Mouse (Mus musculus) adrenal gland, postnatal 36 days (tissue): Measurements from ENCODE around the gene Pias1. TPM values are rescaled to one million over a fixed set of nuclear protein-coding genes. Genes with fewer than 3 reads are reported as not detected.
"Not testable (repeated sequence)": the region's sequence is repeated elsewhere in the genome, so short reads cannot be mapped to it uniquely, and the experiment has no call there.

Source experiments
- DNase-seq, 2 experiments: peaks; one replicate each; pipeline ENCODE4 v3.0.0; 2021; ENCODE audit warnings: mixed read lengths in 1 of 2
- total RNA-seq, 2 experiments: library from RNA; stranded (reverse); gene quantifications; 2 replicates each; pipeline ENCODE4 v1.2.3; 2021

Pias1 gene
- total RNA-seq, 2 experiments from 2014 or later: 32.2 to 33.7 TPM

GRCm38 (mm10) chr9:62944063-62944462 is 43.7 kb downstream of the Pias1 start:
- no peak for DNase-seq

- no peak for DNase-seq
These were observed 46.8 kb downstream of the Pias1 start for GRCm38 (mm10) chr9:62940966-62941365.

DNA sequence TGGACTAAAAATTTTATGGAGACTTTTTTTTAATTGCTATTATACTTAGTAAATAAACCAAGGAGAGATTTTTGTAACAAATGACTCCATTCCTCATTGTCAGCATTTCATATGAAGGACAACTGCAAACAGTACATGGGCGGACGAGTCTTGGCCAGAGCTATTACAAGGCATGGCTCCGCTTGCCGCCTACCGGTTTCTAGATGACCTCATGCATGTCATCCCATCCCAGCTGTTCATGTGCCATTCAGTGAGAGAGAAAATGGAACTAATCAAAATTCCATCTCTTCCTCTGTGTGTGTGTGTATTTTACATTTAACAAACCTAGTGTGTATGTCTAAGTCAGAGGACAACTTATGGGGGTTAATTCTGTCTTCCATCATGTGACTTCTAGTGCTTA is 51.9 kb downstream of the Pias1 start:
- peak; percentile 45 to 50 for DNase-seq

DNA sequence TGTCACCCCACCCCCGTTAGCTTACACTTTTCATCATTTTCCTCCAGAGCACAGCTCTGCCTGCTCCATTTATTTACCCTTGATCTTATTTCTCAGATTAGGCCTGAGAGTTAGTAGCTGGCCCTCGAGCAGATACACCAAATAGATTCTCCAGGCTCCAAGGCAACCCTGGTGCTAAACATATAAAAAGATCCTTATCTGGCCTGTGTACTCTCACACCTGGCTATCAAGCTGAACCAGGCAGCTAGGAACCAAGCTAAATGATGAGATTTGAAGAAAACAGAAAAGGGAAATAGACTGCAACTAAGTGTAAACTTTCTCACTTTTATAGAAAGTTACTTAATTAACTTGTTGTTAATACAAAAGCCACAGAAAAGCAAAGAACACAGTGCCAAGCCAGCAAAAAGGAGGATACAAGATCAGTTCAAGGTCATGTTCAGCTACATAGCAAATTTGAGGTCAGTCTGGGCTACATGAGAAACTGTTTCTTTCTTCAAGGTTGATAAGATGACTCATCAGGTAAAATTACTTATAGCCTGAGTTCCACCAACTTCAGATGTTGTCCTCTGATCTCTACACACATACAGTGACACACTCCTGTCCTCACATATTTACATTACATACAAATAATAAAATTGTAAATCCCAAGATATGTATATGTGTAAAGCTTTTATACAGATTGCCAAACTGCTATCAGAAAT is 52.9 kb downstream of the Pias1 start:
- DNase-seq: no peak

GRCm38 (mm10) chr9:62932575-62933339 is 55.0 kb downstream of the Pias1 start:
- no peak for DNase-seq

DNA sequence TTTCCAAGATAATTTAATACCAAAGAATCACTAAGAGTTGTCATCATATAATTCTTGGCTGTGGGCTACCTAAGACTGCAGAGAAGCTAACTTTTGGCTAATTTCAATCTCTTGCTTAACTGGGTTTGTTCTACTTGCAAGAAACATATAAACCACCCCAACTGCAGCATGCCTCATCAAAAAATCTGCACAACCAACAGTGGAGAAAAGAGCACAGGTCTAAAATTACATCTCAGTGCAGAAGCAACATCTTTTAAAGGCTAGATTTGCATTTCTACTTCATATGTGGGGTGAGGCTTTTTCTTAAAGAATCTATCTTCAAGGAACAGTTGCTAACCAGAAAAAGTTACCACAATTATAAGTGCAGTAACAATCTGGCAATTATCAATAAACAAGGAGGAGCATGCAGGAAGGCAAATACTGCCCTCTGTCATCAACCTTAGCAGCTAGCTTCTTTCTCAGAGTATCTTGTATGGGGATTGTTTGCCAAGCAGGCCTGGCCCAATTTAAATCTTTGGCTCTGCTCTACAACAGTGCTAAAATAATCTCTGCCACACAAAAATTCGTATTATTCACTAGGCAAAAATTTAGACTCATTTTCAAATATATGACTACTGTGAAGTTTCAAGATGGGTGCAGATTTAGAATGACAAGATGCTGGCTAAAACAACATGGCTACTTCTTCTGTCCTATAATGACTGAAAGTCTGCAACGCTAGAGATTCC is 62.7 kb downstream of the Pias1 start:
- no peak for DNase-seq

DNA sequence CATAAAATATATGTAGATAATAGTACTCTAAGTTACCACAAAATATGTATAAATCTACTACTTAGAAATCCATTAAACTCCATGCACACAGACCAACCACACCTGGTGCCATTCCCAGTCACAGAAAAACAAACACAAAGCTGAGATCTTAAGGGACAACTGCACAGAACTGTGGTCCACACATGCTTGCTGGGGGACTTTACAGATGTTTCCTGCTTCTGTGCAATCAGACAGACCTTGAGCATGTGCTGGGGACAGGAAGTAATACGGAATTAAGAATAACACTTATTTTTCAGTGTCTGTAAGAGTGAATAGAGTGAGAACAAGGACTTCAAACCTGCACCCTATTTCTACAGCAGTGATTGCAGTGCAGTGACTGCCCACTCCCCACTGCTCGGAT is 66.8 kb downstream of the Pias1 start:
- no peak for DNase-seq

DNA sequence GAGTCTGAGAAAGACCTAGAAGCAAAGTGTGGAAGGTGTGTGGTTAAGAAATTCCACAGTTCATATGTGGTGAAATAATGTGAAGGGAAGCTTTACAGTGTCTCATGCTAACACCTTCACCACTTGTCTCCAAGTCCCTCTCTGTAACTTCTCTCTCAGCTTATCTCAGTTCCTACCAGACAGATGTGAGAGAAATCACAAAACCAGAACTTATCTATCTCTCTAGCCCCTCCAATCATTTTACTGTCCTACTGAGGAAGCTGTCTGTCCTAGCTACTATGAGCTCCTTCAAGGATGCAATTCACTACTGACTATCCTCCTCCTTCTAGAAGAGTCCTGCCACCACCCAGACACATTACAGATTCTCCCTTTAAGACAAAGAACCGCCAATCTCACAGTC is 70.7 kb downstream of the Pias1 start:
- no peak for DNase-seq

DNA sequence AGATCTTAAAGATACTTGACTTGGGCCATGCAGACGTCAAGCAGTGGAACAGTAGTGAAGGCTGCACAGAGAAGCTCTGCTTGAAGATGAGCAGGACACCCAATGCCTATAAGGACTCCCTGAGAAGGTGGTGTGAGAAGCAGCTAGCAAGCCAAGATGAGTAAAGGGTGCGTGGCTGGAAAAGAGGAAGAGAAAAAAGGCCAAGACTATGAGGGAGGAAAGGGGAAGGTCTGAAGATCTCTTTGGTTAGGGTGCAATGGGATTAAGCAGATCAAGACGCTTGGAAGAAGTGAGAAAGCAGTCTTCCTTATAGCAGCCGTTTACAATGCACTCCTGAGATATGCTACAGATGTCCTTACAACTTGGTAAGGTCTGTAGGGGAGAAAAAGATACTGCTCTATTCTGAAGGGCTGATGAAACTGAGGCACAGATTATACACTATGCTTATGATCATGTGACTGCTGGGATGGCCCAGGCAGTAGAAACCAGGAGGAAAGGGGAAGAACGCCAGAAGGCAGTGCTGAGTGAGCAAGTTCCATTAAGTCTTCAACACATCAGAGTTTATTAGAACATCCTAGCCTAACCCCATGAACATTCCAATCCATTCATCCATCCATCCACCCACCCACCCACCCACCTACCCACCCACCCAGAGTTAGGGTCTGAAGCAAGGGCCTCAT is 74.2 kb downstream of the Pias1 start:
- no peak for DNase-seq

- DNase-seq: peak; percentile 40 to 45
These were observed 82.7 kb downstream of the Pias1 start for GRCm38 (mm10) chr9:62905039-62905438.

- no peak for DNase-seq
These were observed 83.9 kb downstream of the Pias1 start for GRCm38 (mm10) chr9:62903841-62904240.

DNA sequence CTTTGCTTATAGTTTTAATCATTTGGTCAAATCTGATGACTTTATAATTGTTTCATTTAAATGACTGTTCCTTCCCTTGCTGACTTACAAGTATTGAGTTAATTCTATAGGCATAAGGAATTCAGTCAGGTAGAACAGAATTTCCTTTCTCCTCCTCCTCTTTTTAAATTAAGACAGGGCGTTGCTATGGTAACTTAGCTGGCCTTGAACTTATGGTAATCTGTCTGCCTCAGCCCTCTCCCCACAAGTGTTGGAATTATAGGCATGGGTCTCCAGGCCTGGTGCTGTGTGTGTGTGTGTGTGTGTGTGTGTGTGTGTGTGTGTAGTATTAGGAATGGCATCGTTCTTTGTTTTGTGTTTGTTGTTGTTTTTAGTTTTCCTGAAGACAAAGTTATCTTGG is 86.0 kb downstream of the Pias1 start:
- no peak for DNase-seq

DNA sequence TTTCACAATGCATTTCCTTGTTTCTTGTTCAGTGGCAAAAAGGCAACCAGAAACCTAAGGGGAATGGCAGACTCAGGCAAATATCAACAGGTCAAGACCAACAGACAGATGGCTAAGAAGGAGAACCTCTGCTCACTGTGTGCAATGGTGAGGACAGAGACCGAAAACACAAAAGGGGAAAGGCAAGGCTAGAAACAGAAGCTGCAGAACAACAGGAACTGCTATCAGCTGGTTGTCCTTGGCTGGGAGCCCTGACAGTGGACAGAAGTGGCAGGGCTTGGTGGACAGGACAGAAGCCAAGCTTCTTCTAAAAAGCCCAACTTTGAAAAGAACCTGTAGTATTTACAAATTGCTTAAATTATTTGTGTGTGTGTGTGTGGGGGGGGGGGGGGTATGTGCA is 93.2 kb downstream of the Pias1 start:
- DNase-seq: peak; percentile 68 to 78

DNA sequence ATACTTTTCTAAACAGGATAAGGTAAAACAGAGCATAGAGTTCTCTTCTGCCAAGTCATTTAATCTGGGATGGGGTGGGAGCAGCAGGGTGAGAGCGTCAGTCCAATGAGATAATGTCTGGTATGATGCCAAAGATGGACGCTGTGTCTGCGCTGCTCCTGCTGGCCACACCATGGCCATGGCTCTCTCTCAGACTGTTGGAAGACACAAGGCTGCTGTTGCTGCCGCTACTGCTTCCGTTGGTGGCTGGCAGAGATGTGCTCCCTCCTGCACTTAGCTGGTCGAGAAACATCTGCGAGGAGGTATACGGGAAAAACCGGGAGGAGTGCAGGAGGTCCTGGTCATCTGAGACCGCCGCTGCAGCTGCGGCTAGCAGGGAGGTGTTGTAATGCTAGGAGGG is 105.9 kb downstream of the Pias1 start:
- peak in 1 of 2 experiments; percentile 35 for DNase-seq

DNA sequence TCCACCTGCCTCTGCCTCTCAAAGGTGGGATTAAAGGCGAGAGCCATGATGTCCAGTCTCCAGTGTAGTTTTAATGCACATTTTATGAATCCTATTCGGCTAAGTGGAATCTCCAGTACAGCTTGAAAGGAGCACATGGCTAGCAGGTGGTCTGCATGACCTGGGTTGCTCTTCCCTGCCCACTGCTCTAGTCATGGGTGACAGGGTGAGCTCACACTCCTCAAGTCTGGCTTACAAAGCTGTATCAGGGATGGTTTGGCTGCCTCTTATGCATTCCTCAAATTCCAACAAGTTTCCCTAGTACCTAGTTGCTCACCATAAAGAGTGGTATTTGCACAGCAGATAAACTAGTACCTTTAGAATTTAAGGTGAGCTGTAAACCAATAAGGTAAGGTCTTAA is 109.9 kb downstream of the Pias1 start:
- no peak for DNase-seq

DNA sequence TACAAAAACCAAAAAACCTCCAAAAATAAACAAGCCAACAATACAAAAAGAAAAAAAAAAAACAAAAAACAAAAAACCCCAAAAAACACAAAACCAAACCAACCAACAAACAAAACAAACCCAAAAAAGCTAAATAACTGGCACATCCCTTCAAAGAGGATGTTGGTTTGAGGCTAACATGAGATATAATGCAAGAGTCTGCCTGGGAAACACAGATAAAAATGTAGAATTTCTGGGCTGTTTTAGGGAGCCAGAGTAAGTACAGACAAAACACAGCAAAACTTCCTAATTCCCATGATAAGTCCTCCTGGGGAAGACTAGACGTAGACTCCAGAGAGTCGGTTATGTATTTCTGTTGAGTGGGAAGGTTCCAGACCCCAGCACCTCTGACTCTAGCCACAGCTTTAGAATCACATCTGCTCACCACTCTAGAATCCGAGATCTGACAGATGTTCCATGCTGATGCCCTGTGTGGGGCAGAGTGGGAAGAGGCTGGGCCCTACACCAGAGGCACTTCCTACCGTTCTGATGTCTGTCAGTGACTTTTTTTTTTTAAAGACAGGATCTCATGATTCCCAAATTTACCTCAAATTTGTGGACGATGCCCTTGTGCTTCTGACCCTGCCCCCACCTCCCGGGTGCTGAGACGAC is 110.6 kb downstream of the Pias1 start:
- no peak for DNase-seq

DNA sequence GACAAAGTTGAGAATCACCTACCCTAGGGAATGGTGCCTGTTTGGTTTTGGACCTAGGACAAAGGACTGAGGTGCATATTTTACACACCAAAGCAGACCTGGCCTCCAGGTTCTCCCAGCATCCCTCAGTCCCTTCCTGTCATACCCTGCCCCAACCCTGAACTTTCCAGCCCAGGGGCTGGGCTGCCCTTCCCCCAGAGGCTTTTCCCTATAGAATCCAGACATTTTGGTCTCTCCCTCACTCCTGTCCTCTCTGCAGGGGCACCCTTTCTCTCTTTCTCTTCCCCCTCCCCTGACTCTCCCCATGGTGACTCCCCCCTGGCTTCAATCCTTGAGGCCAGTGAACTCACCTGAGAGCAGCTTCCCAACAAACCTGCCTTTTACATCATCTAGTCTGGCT is 117.0 kb downstream of the Pias1 start:
- DNase-seq: no peak

DNA sequence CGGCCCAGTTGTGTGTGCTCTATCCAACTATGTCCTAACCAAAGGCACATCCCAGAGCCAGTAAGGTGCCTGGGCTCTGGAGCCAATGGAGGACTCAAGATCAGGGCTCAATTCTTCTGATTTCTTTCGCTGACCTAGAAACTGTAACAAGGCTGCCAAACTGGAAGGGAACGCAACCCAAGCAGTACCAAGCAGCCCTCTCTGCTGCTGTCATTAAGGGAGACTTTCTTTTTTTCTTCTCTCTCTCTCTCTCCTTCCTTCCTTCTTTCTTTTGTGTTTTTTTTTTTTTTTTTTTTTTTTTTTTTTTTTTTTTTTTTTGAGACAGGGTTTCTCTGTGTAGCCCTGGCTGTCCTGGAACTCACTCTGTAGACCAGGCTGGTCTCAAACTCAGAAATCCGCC is 118.5 kb downstream of the Pias1 start:
- DNase-seq: not testable (repeated sequence)

GRCm38 (mm10) chr9:62860866-62861265 is 126.9 kb downstream of the Pias1 start:
- no peak for DNase-seq

DNA sequence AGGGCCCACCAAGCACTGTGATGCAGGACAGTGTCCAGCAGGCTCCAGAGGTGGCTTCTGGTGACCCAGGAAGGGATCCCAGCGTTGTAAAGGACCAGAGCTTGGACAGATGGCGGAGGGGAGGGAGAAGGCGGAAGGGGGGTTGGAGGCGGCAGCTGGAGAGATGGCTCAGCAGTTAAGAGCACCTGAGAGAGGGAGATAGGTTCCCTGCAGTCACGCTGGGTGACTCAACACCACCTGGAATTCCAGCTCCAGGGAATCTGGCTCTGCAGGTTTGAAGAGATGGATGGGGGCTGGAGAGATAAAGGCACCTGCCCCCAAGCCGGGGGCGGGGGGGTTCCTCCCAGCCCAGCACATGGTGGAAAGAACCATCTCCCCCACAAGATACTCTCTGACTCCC is 127.6 kb downstream of the Pias1 start:
- DNase-seq: not testable (repeated sequence)

GRCm38 (mm10) chr9:62858266-62859019 is 129.3 kb downstream of the Pias1 start:
- no peak for DNase-seq
